ENCODE assay signal across 12 mouse cellular contexts in the genomic region with DNA sequence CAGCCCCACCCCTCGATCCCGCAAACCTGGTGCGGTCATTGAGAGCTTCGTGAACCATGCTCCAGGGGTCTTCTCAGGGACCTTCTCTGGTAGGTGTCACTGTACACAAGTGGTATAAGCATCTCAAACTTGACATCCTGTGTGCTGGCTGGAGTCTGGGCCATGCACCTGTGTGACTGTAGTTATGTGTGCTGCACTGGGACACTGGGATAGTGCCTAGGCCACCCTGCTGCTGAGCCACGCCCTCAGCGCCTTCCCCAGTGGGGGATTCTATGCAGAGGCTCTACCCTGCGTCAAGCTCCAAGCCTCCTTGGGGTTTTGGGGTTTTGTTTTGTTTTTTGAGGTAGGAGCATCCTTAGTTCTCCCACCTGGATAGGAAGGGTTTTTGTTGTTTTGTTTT. TPM values are rescaled to one million over a fixed set of nuclear protein-coding genes. Genes with fewer than 3 reads are reported as not detected.
DNase-seq lines count a peak whose midpoint lies in the region; ATAC-seq and TF ChIP-seq lines count a peak whose summit lies in the region.
"Had no signal": no experiment of that assay in that cellular context is flagged by ENCODE, and none has a peak within 500 bp of the region (broad histone marks: within the 10 kb centered on the region; RNA-seq: fewer than 3 reads in every experiment).

No protein-coding gene starts in this region.

- ATAC-seq in heart, embryonic 14.5 days (ENCODE audit: insufficient number of reproducible peaks, insufficient read depth, low FRiP score, low read depth): no peak
- ATAC-seq in hindbrain, embryonic 11.5 days (ENCODE audit: low FRiP score): no peak
- ATAC-seq in midbrain, embryonic 11.5 days (ENCODE audit: low FRiP score): no peak

- peak overlapping the region; percentile 4; the same call in 1 of the 2 replicates for H3K9ac ChIP-seq in heart, embryonic 14.5 days (ENCODE audit: low read length)
- no peak overlapping the region for H3K9ac ChIP-seq in hindbrain, embryonic 11.5 days (ENCODE audit: low read depth, low read length)
- H3K9ac ChIP-seq in midbrain, embryonic 11.5 days (ENCODE audit: low read length): 0 out of 2 replicates have a peak overlapping the region, but pooled peaks have one; percentile 16

- H3K4me3 ChIP-seq in heart, embryonic 14.5 days (ENCODE audit: control insufficient read depth in 1 of 2, insufficient read depth in 1 of 2, low read depth in 1 of 2, low read length in 2 of 2): no peak overlapping the region
- H3K4me3 ChIP-seq in E14TG2a.4 (replicated peaks; ENCODE audit: low read length): peak overlapping the region; percentile 90
- H3K4me3 ChIP-seq in hindbrain, embryonic 11.5 days (ENCODE audit: low read depth, low read length): no peak overlapping the region; the same call in 1 of the 2 replicates
- no peak overlapping the region for H3K4me3 ChIP-seq in midbrain, embryonic 11.5 days (ENCODE audit: low read depth, low read length)

- no peak overlapping the region for H3K27ac ChIP-seq in heart, embryonic 14.5 days (replicated peaks in 1 of 2; ENCODE audit: control insufficient read depth in 1 of 2, insufficient read depth in 1 of 2, low read depth in 2 of 2, low read length in 2 of 2)
- H3K27ac ChIP-seq in hindbrain, embryonic 11.5 days (ENCODE audit: low read depth, low read length): 0 out of 2 replicates have a peak overlapping the region, but pooled peaks have one; percentile 24
- H3K27ac ChIP-seq in midbrain, embryonic 11.5 days (ENCODE audit: low read depth, low read length): no peak overlapping the region
- H3K27ac ChIP-seq: macrophage had no signal

- no peak for TF ChIP-seq CTCF in E14TG2a.4 (conservative IDR thresholded peaks at IDR 0.05; ENCODE audit: low read length)

- H3K36me3 ChIP-seq in heart, embryonic 14.5 days (ENCODE audit: control insufficient read depth, insufficient read depth, low read length): peaks cover 79% of the 10 kb centered on the region
- peaks cover 69% of the 10 kb centered on the region for H3K36me3 ChIP-seq in E14TG2a.4 (ENCODE audit: insufficient read depth, low read length)
- peaks cover 48% of the 10 kb centered on the region for H3K36me3 ChIP-seq in hindbrain, embryonic 11.5 days (ENCODE audit: control insufficient read depth, insufficient read depth, low read length)
- peaks cover 60% of the 10 kb centered on the region for H3K36me3 ChIP-seq in midbrain, embryonic 11.5 days (ENCODE audit: control insufficient read depth, insufficient read depth, low read length)

- WGBS in heart, embryonic 14.5 days: 87% methylated on average over 7 of the region's 7 CpGs
- WGBS in hindbrain, embryonic 11.5 days: 85% methylated on average over 7 of the region's 7 CpGs
- WGBS in midbrain, embryonic 11.5 days: 86% methylated on average over 7 of the region's 7 CpGs

- H3K9me3 ChIP-seq in heart, embryonic 14.5 days (ENCODE audit: control insufficient read depth, low read length): no peaks in the 10 kb centered on the region
- H3K9me3 ChIP-seq in E14TG2a.4 (ENCODE audit: low read length): no peaks in the 10 kb centered on the region
- no peaks in the 10 kb centered on the region for H3K9me3 ChIP-seq in hindbrain, embryonic 11.5 days (ENCODE audit: control insufficient read depth, low read length)
- H3K9me3 ChIP-seq in midbrain, embryonic 11.5 days (ENCODE audit: control insufficient read depth, low read length): no peaks in the 10 kb centered on the region
- H3K9me3 ChIP-seq: heart, embryonic 10.5 days had no signal

- intact Hi-C loops in heart, postnatal 25 days (cut with DNase I): no loop called here

- DNase-seq in heart, postnatal 25 days (ENCODE audit: low spot score): no peak
- DNase-seq in hindbrain, embryonic 11.5 days (ENCODE audit: low spot score): no peak
- DNase-seq in midbrain, embryonic 11.5 days (ENCODE audit: low spot score, missing footprints): no peak
- no peak for DNase-seq in embryo, embryonic 11 days
- no peak for DNase-seq in ovary, postnatal 10 days (ENCODE audit: low spot score)
- no peak for DNase-seq in adipocyte (ENCODE audit: low spot score)
- DNase-seq: cerebellum, adult 11 months; right cerebral cortex, adult 18-20 months had no signal

- no peaks in the 10 kb centered on the region for H3K27me3 ChIP-seq in heart, embryonic 14.5 days (ENCODE audit: control insufficient read depth, insufficient read depth, low read length)
- H3K27me3 ChIP-seq in E14TG2a.4 (ENCODE audit: insufficient read depth, low read length): no peaks in the 10 kb centered on the region
- H3K27me3 ChIP-seq in hindbrain, embryonic 11.5 days (ENCODE audit: control insufficient read depth, insufficient read depth, low read length): no peaks in the 10 kb centered on the region
- no peaks in the 10 kb centered on the region for H3K27me3 ChIP-seq in midbrain, embryonic 11.5 days (ENCODE audit: control insufficient read depth, insufficient read depth, low read length)

- H3K4me1 ChIP-seq in heart, embryonic 14.5 days (ENCODE audit: control insufficient read depth in 2 of 2, insufficient read depth in 2 of 2, low read length in 2 of 2): peaks cover 31 to 70% of the 10 kb centered on the region in 2 experiments
- H3K4me1 ChIP-seq in E14TG2a.4 (replicated peaks; ENCODE audit: low read depth, low read length): peaks cover 84% of the 10 kb centered on the region
- peaks cover 52% of the 10 kb centered on the region for H3K4me1 ChIP-seq in hindbrain, embryonic 11.5 days (replicated peaks; ENCODE audit: control insufficient read depth, insufficient read depth, low read length)
- peaks cover 59% of the 10 kb centered on the region for H3K4me1 ChIP-seq in midbrain, embryonic 11.5 days (ENCODE audit: control insufficient read depth, insufficient read depth, low read length)

- H3K4me2 ChIP-seq in heart, embryonic 14.5 days (ENCODE audit: low read length): no peak overlapping the region
- H3K4me2 ChIP-seq in hindbrain, embryonic 11.5 days (replicated peaks; ENCODE audit: low read depth, low read length): no peak overlapping the region
- no peak overlapping the region for H3K4me2 ChIP-seq in midbrain, embryonic 11.5 days

RNA-seq across cellular contexts. Expression of a gene that starts 6.3 kb away (rescaled TPM):
- 21.2 and 25.8 TPM in 2 replicates for polyA plus RNA-seq in heart, embryonic 14.5 days (2014; fragmentation: Nextera tagmentation; extraction: Ambion mirVana)
- total RNA-seq in heart, postnatal 25 days (2021): 100 to 1,000 TPM in 1 of 2 experiments, 10 to 100 TPM in 1; 92.1 to 120 TPM
- 66.7 and 67.1 TPM in 2 replicates for polyA plus RNA-seq in hindbrain, embryonic 11.5 days (2014; fragmentation: Nextera tagmentation; extraction: Ambion mirVana)
- polyA plus RNA-seq in midbrain, embryonic 11.5 days (2014; fragmentation: Nextera tagmentation; extraction: Ambion mirVana): 66.0 and 71.3 TPM in 2 replicates

RNA-seq across cellular contexts. Expression of a gene that starts 11.4 kb away (rescaled TPM):
- 79.4 and 80.7 TPM in 2 replicates for polyA plus RNA-seq in heart, embryonic 14.5 days (2014; fragmentation: Nextera tagmentation; extraction: Ambion mirVana)
- total RNA-seq in heart, postnatal 25 days (2021): 10 to 100 TPM; 31.7 to 43.1 TPM
- 83.4 and 90.4 TPM in 2 replicates for polyA plus RNA-seq in hindbrain, embryonic 11.5 days (2014; fragmentation: Nextera tagmentation; extraction: Ambion mirVana)
- polyA plus RNA-seq in midbrain, embryonic 11.5 days (2014; fragmentation: Nextera tagmentation; extraction: Ambion mirVana): 81.5 and 87.1 TPM in 2 replicates

RNA-seq across cellular contexts. Expression of a gene that starts 13.7 kb away (rescaled TPM):
- 1.6 and 2.6 TPM in 2 replicates for polyA plus RNA-seq in heart, embryonic 14.5 days (2014; fragmentation: Nextera tagmentation; extraction: Ambion mirVana)
- total RNA-seq in heart, postnatal 25 days (2021): 1 to 10 TPM; 2.4 to 3.1 TPM
- 15.1 and 16.7 TPM in 2 replicates for polyA plus RNA-seq in hindbrain, embryonic 11.5 days (2014; fragmentation: Nextera tagmentation; extraction: Ambion mirVana)
- 11.1 and 11.8 TPM in 2 replicates for polyA plus RNA-seq in midbrain, embryonic 11.5 days (2014; fragmentation: Nextera tagmentation; extraction: Ambion mirVana)

RNA-seq across cellular contexts. Expression of a gene that starts 16.0 kb away (rescaled TPM):
- polyA plus RNA-seq in heart, embryonic 14.5 days (2014; fragmentation: Nextera tagmentation; extraction: Ambion mirVana): 988 and 1,015 TPM in 2 replicates
- total RNA-seq in heart, postnatal 25 days (2021): 1,000 to 10,000 TPM; 1,252 to 1,264 TPM
- polyA plus RNA-seq in hindbrain, embryonic 11.5 days (2014; fragmentation: Nextera tagmentation; extraction: Ambion mirVana): 364 and 371 TPM in 2 replicates
- 329 and 355 TPM in 2 replicates for polyA plus RNA-seq in midbrain, embryonic 11.5 days (2014; fragmentation: Nextera tagmentation; extraction: Ambion mirVana)

RNA-seq across cellular contexts. Expression of a gene that starts 18.4 kb away (rescaled TPM):
- 7.7 and 11.1 TPM in 2 replicates for polyA plus RNA-seq in heart, embryonic 14.5 days (2014; fragmentation: Nextera tagmentation; extraction: Ambion mirVana)
- total RNA-seq in heart, postnatal 25 days (2021): 1 to 10 TPM; 4.2 to 5.2 TPM
- 7.6 and 9.4 TPM in 2 replicates for polyA plus RNA-seq in hindbrain, embryonic 11.5 days (2014; fragmentation: Nextera tagmentation; extraction: Ambion mirVana)
- polyA plus RNA-seq in midbrain, embryonic 11.5 days (2014; fragmentation: Nextera tagmentation; extraction: Ambion mirVana): 8.0 and 8.7 TPM in 2 replicates
